Mouse (Mus musculus) G1E (cell line): ENCODE results near the gene Eif2d.

ENCODE experiments used
- CTCF ChIP-seq: IDR thresholded peaks from 2 replicates; pipeline ENCODE4 v1.5.1; 2012; ENCODE audit warnings: low read depth, low read length, inconsistent platforms, mixed read lengths
- GATA1 ChIP-seq: IDR thresholded peaks from 2 replicates; pipeline ENCODE4 v1.6.1; 2012; ENCODE audit warnings: borderline replicate concordance, low read length, inconsistent platforms, mixed read lengths
- GATA2 ChIP-seq: IDR thresholded peaks from 2 replicates; pipeline ENCODE4 v1.6.1; 2012; ENCODE audit warnings: low read depth, low read length, inconsistent platforms, borderline replicate concordance
- POLR2AphosphoS5 ChIP-seq: IDR thresholded peaks from 2 replicates; pipeline ENCODE4 v1.6.1; 2012; ENCODE audit warnings: low read depth, low read length, inconsistent platforms; ENCODE audit not compliant: insufficient replicate concordance
- TAL1 ChIP-seq: conservative IDR thresholded peaks from 2 replicates; pipeline ENCODE4 v1.6.1; 2012; ENCODE audit warnings: low read depth, low read length, inconsistent platforms, mixed read lengths

DNA sequence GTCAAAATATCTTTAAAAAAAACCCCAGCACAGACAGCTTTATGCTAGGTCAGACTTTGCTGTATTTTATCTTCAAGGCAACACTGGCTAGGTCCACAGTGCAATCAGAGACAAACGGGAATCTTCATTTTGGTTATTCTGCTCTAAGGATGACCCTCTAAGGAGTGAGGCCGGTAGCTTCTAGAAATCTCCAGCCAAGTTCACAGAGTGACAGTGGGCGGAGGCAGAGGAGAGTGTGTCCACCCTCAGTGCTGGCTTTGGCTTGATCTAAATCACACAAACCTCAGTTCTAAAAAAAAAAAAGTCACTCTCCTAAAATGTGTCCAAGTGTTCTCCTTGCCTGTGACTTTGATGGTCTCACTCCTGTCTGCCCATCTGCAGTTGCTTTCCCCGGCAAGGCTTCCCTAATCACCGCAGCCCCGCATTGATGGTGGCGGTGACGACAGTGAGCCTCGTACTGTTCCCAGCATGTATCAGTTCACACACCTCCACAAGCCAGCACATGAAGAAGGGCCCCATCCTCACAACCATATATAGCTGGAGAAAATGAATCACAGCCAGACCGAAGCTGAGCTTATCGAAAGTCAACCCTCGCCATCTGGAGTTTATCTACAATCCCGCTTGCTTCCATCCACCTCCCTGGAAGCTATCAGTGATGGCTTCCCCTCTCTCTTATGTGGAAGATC lies 33.0 kb downstream of the Eif2d start:
- TF ChIP-seq CTCF (no peak), GATA1 (no peak), POLR2AphosphoS5 (no peak), TAL1 (no peak), GATA2 (no peak)
